Mouse (Mus musculus) embryonic facial prominence, embryonic 10.5 days (tissue): Measurements from ENCODE around the gene Wfikkn2. TPM values are rescaled to one million over a fixed set of nuclear protein-coding genes. Genes with fewer than 3 reads are reported as not detected.

Source experiments
- DNase-seq: peaks from one replicate; pipeline ENCODE4 v3.0.0-alpha.2; 2017; ENCODE audit warnings: low spot score
- H3K27ac ChIP-seq: fragments of 300-500 bp; sonication (generic); replicated peaks from 2 replicates; pipeline ENCODE4 v1.5.1; 2016; ENCODE audit warnings: mild to moderate bottlenecking
- H3K27me3 ChIP-seq: fragments of 300-500 bp; sonication (generic); replicated peaks from 2 replicates; pipeline ENCODE4 v1.6.1; 2016; ENCODE audit warnings: low read depth, mild to moderate bottlenecking; ENCODE audit not compliant: poor library complexity, severe bottlenecking
- H3K36me3 ChIP-seq: fragments of 300-500 bp; sonication (generic); replicated peaks from 2 replicates; pipeline ENCODE4 v1.6.1; 2016; ENCODE audit warnings: mild to moderate bottlenecking, moderate library complexity
- H3K4me1 ChIP-seq: fragments of 300-500 bp; sonication (generic); 2 replicates; pipeline ENCODE4 v1.6.1; 2016
- H3K4me3 ChIP-seq: fragments of 300-500 bp; sonication (generic); 2 replicates; pipeline ENCODE4 v1.5.1; 2016; ENCODE audit warnings: mild to moderate bottlenecking, moderate library complexity
- H3K9me3 ChIP-seq: fragments of 300-500 bp; sonication (generic); 2 replicates; pipeline ENCODE4 v1.6.1; 2016; ENCODE audit warnings: mild to moderate bottlenecking
- WGBS: fragments of 180-500 bp; shearing (Covaris S2); methylation state at CpG from one replicate; pipeline ENCODE4 v1.1.7; 2016; 5-methylcytosine and 5-hydroxymethylcytosine counted together
- polyA plus RNA-seq: library from polyadenylated mRNA; unstranded; fragments of >200 nt; fragmentation: Nextera tagmentation; extraction: Ambion mirVana; gene quantifications from 2 replicates; pipeline ENCODE4 v1.2.1, GENCODE M21; 2016

Gene Wfikkn2
- polyA plus RNA-seq, 1 experiment from 2014 or later = 2.4 TPM

GRCm38 (mm10) chr11:94211651-94212488 lies 33.9 kb downstream of the Wfikkn2 start:
- peaks cover 19% of the 10 kb centered on the region for H3K36me3 ChIP-seq
- H3K4me3 ChIP-seq = peak overlapping the region; percentile 97
- H3K27me3 ChIP-seq = no peaks in the 10 kb centered on the region
- peak overlapping the region; percentile 99 for H3K27ac ChIP-seq
- H3K4me1 ChIP-seq = peaks cover 30% of the 10 kb centered on the region
- WGBS = 1% methylated on average over 60 of the region's 61 CpGs
- no peaks in the 10 kb centered on the region for H3K9me3 ChIP-seq
- peak; percentile 88 for DNase-seq

GRCm38 (mm10) chr11:94211124-94211603 lies 34.6 kb downstream of the Wfikkn2 start, which contains the start of gene Tob1:
Gene Tob1 (plus strand): TSS chr11:94211454.
- H3K4me3 ChIP-seq = peak within 1 kb of the TSS; percentile 97

DNA sequence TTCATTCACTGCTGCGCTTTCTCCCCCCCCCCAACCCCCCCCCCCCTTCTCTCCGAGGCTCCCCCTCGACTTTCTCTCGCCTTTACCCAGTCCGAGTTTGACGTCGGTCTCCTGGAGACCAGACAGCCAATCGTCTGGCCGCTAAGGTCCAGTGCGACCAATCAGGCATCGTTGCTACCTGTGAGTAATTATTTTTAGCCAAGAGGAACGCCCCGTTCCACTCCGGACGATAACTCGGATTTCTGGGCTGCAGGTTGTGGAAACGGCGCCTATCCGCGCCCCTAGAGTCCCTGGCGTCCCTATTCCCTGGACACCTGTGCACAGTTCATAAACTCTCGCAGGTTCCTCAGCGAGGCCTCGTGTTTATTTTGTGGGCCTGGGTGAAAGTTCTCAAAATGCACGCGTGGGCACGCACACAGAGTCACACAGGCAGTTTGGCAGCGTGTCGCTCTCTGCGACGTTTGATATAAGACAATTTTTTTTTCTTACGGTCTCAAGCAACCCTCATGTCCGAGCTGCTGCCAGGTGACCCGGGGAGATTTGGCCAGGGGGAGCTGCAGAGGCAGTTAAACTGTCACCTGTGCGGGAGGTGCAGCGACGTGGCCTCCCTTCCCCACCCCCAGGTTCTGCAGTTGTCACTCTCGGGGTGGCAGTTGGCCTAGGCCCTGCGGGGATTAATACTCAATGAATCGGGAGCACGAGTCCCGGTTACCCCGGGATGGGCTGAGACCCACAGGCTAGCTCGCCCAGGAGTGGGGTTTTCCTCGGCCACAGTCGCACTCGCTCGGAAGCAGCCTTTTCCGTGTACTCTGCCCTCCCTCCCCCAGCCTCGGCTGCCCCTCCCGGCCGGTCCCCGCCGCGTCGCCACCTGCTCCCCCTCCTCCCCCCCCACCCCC lies 35.4 kb downstream of the Wfikkn2 start:
- Histone ChIP-seq H3K4me1 (peaks cover 26% of the 10 kb centered on the region), H3K36me3 (peaks cover 15% of the 10 kb centered on the region), H3K9me3 (no peaks in the 10 kb centered on the region), H3K4me3 (peak overlapping the region; percentile 97), H3K27me3 (no peaks in the 10 kb centered on the region), H3K27ac (peak overlapping the region; percentile 99)
- WGBS = under 1% methylated on average over 54 of the region's 56 CpGs
- DNase-seq = peak; percentile 93

More at GRCm38 (mm10) chr11:94211124-94211603, 34.6 kb downstream of the Wfikkn2 start, which contains the start of gene Tob1:
- no peaks in the 10 kb centered on the region for H3K9me3 ChIP-seq
- H3K36me3 ChIP-seq = peaks cover 19% of the 10 kb centered on the region
- H3K4me1 ChIP-seq = peaks cover 28% of the 10 kb centered on the region
- H3K27ac ChIP-seq = peak within 1 kb of the TSS; percentile 99
- WGBS = under 1% methylated on average over 55 of the region's 55 CpGs
- H3K27me3 ChIP-seq = no peaks in the 10 kb centered on the region
- peak; percentile 100 for DNase-seq

DNA sequence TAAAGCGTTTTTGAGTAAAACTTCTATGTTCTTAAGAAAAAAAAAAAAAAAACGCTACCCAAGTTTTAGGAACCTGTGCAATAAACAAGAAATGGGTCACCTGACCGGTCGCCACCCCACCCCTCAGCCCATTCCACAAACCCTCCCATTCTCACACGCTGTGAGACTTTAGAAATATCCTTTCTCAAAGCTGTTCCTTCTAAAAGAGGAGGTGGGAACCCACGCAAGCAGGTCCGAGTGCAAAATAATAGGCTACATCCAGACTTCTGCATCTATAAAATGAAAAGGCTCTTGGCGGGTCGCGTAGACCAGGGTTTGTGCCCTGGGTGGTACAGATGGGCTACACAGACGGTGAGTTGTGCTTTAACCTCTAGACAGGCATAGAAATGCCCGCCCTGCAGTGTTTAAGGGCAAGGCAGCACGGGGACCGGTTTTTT lies 36.1 kb downstream of the Wfikkn2 start:
- H3K4me3 ChIP-seq = peak overlapping the region; percentile 97
- WGBS = 2% methylated on average over 14 of the region's 14 CpGs

GRCm38 (mm10) chr11:94208811-94209675 lies 36.8 kb downstream of the Wfikkn2 start:
- peaks cover 21% of the 10 kb centered on the region for H3K4me1 ChIP-seq
- H3K27me3 ChIP-seq = no peaks in the 10 kb centered on the region
- no peak for DNase-seq
- peak overlapping the region; percentile 97 for H3K4me3 ChIP-seq
- H3K27ac ChIP-seq = no peak overlapping the region
- WGBS = 53% methylated on average over 8 of the region's 8 CpGs
- H3K36me3 ChIP-seq = peaks cover 7% of the 10 kb centered on the region
- H3K9me3 ChIP-seq = no peaks in the 10 kb centered on the region

More for the DNA sequence above, 36.1 kb downstream of the Wfikkn2 start:
- Histone ChIP-seq H3K36me3 (peaks cover 13% of the 10 kb centered on the region), H3K27ac (peak overlapping the region; percentile 99), H3K27me3 (no peaks in the 10 kb centered on the region), H3K4me1 (peaks cover 25% of the 10 kb centered on the region), H3K9me3 (no peaks in the 10 kb centered on the region)
- DNase-seq = no peak

DNA sequence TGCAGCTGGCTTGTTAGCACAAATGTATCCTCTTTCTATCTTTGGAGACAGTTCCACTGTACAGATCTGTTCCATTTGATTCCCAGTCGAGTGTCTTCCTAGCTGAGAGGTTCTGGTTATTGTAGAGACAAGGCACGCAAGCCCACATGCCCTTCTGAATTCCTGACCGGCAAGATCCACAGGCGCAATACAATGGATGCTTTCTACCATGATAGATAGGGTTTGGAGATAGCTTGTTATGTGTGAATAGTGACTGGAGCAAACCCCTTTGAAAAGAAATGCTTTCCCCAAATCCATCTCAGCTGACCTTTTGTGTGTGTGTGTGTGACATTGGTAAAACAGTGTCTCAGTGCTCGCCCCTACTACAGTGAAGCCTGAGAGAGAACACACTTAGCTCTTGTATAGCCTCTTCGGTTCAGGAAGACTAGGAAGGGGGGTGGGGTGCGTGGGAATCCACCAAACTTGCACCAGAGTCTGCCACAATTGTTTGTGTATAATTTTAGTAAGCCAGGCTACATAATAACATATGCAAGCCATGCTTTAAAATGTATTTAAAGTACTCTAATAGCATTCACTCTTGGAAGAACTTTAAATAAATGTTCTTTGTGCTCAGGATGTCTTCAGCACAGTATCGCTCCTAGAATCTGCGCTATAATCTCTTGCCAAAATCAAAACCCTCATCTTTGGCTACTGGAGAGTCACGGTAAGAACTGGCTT lies 39.2 kb downstream of the Wfikkn2 start:
- Histone ChIP-seq H3K36me3 (no peaks in the 10 kb centered on the region), H3K4me1 (0 out of 2 replicates have a peak, but pooled peaks cover 8% of the 10 kb centered on the region), H3K4me3 (no peak overlapping the region), H3K9me3 (no peaks in the 10 kb centered on the region), H3K27ac (no peak overlapping the region), H3K27me3 (no peaks in the 10 kb centered on the region)
- whole genome bisulfite sequencing = 67% methylated on average over 10 of the region's 10 CpGs
- DNase-seq = no peak

- Histone ChIP-seq H3K9me3 (no peaks in the 10 kb centered on the region), H3K27me3 (no peaks in the 10 kb centered on the region), H3K36me3 (no peaks in the 10 kb centered on the region), H3K4me3 (no peak overlapping the region), H3K27ac (no peak overlapping the region), H3K4me1 (0 out of 2 replicates have a peak, but pooled peaks cover 8% of the 10 kb centered on the region)
- WGBS = 66% methylated on average over 3 of the region's 3 CpGs
- no peak for DNase-seq
These were observed 42.7 kb downstream of the Wfikkn2 start for GRCm38 (mm10) chr11:94203066-94203465.

DNA sequence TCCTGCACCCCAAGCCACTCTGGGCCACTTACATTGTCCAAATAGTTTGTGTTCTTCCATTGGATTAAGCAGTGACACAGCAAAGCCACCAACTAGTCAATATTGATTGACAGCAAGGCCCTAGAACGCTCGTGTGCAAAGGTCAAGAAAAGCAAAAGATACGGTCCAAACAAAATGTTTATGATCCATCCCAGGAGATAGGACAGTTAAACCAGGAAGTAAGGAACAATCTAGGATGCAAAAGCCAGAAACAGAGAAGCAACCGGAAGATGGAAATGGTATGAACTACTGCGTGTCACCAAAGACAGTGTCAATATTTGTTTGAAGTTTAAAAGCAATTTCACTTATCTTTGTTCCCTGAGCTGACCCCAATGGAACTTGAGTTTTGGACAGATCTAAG lies 43.7 kb downstream of the Wfikkn2 start:
- 89% methylated on average over 5 of the region's 5 CpGs for WGBS
- Histone ChIP-seq H3K9me3 (no peaks in the 10 kb centered on the region), H3K27ac (no peak overlapping the region), H3K27me3 (no peaks in the 10 kb centered on the region), H3K4me1 (0 out of 2 replicates have a peak, but pooled peaks cover 8% of the 10 kb centered on the region), H3K36me3 (no peaks in the 10 kb centered on the region), H3K4me3 (no peak overlapping the region)
- DNase-seq = no peak

DNA sequence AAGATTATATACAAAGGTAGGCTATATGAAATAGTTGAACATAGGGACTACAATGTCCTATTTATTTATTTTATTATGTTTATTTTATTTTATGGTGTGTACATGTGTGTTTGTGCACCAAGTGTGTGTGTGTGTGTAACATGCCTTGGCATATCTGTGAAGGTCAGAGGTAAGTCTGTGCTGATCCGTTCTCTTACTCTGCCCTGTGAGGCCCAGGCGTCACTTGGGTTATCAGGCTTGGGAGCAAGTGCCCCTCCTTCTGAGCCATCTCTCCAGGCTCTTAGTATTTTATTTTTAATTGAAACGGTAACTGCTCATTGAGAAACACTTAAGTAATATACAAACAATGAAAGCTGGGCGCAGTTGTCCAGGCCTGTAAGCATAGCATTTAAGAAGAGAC lies 45.4 kb downstream of the Wfikkn2 start:
- DNase-seq = no peak
- no peak overlapping the region for H3K4me3 ChIP-seq
- no peaks in the 10 kb centered on the region for H3K9me3 ChIP-seq
- no peaks in the 10 kb centered on the region for H3K4me1 ChIP-seq
- no peak overlapping the region for H3K27ac ChIP-seq
- no peaks in the 10 kb centered on the region for H3K36me3 ChIP-seq
- 79% methylated on average over 4 of the region's 4 CpGs for WGBS
- H3K27me3 ChIP-seq = no peaks in the 10 kb centered on the region

- DNase-seq = no peak
- H3K27ac ChIP-seq = no peak overlapping the region
- H3K9me3 ChIP-seq = no peaks in the 10 kb centered on the region
- WGBS = 79% methylated on average over 2 of the region's 2 CpGs
- no peak overlapping the region for H3K4me3 ChIP-seq
- H3K36me3 ChIP-seq = no peaks in the 10 kb centered on the region
- H3K4me1 ChIP-seq = no peaks in the 10 kb centered on the region
- H3K27me3 ChIP-seq = no peaks in the 10 kb centered on the region
These were observed 46.0 kb downstream of the Wfikkn2 start for GRCm38 (mm10) chr11:94199771-94200170.

DNA sequence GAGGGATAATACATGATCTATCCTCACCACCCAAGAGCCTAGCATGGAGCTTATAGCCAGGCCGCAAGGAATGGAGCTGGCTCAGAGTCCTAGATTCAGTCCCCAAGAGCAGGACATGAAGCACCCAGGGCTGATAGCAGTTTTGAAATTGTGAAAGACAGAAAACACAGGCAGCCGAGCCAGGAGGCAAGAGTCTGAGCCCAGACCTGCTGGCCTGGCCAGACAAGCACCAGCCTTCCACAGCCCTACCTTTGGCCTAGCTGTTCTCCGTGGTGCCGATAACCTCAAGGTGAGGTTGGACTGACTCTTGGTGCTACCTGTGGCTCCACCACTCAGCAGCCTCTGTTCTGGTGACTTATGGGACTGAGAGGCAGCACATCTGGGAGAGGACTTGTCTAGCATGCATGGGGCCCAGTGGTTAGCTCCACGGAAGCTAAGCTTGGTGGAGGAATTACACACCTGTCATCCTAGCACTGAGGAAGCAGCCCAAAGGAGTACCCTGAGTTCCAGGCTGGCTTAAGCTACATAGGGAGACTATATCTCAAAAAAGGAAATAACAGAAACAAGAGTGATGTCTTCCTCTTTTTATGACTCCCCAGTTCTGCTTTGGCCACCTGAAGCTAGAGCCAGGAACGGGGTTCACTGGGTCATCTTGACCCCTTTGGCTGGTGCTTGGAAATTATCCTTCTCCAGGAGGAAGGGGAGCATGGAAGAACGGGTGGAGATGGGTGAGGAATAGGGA lies 47.2 kb downstream of the Wfikkn2 start:
- no peaks in the 10 kb centered on the region for H3K27me3 ChIP-seq
- no peaks in the 10 kb centered on the region for H3K36me3 ChIP-seq
- 88% methylated on average over 7 of the region's 7 CpGs for WGBS
- DNase-seq = no peak
- no peaks in the 10 kb centered on the region for H3K9me3 ChIP-seq
- H3K4me1 ChIP-seq = no peaks in the 10 kb centered on the region
- H3K4me3 ChIP-seq = no peak overlapping the region
- H3K27ac ChIP-seq = no peak overlapping the region
